Mouse (Mus musculus) heart, adult 8-10 months (tissue): ENCODE data around the gene Kpna6. TPM values are rescaled to one million over a fixed set of nuclear protein-coding genes. Genes with fewer than 3 reads are reported as not detected.
A peak's percentile ranks its signal among the peaks of the same experiment; 100 is the strongest.
"Not testable (repeated sequence)": the region's sequence is repeated elsewhere in the genome, so short reads cannot be mapped to it uniquely, and the experiment has no call there.

Experiments
- DNase-seq: peaks from one replicate; pipeline ENCODE4 v3.0.0; 2022; ENCODE audit warnings: low spot score
- total RNA-seq, 4 experiments: library from RNA; stranded (reverse); gene quantifications; 2 replicates each; pipeline ENCODE4 v1.2.4; 2022

Kpna6 gene
- 10 to 100 TPM; 59.7 to 77.9 (median 72.2) TPM for total RNA-seq

GRCm38 (mm10) chr4:129672083-129672877 lies at the start of gene Kpna6:
Gene Kpna6, minus strand, starts transcription at chr4:129672767.
- peak; percentile 93 for DNase-seq

- DNase-seq: no peak
Measured at GRCm38 (mm10) chr4:129716310-129716709, 43.7 kb upstream of the Kpna6 start.

- no peak for DNase-seq
Measured at GRCm38 (mm10) chr4:129709486-129710129, 37.0 kb upstream of the Kpna6 start.

- no peak for DNase-seq
Measured at GRCm38 (mm10) chr4:129706750-129707149, 34.2 kb upstream of the Kpna6 start.

GRCm38 (mm10) chr4:129702454-129702853 lies 29.9 kb upstream of the Kpna6 start:
- peak; percentile 39 for DNase-seq

DNA sequence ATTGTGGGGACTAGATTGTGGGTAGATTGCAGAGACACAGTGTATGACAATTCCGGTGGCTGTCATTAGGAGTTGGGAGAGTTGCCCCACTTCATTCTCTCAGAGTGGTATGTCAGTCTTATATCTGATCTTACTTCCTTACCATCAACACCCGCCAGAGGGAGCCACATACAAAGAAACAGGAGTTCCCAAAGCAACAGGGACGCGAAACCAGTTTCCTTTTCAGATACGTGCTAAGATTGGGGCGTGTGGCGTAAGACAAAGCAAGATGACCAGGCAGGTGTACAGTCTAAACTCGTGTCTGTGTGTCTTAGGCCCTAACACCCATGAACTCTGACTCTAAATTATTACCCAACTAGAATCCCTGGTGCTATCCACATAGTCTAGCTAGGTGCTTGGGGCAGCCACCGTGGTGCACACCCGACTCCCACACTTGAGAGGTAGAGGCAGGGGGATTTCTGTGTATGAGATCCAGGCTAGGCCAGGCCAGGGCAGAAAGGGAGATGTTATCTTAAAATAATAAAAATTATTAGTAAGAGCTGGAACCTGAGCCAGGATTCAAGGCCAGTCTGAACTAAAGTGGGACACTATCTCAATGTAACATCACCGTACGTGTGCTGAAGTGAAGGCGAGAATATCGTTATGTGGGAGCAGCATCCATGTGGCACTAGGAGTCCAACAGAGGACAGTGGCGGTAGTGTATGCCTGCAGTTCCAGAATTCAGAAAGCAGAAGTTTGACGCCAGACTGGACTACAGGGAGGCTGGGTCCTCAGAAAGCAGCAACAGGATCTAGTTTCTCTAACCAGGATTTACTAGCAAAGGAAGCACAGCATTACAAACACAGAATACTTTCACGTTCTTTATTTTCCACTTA lies 29.2 kb upstream of the Kpna6 start:
- peak; percentile 89 for DNase-seq

- not testable (repeated sequence) for DNase-seq
Measured at GRCm38 (mm10) chr4:129700661-129701060, 28.1 kb upstream of the Kpna6 start.

DNA sequence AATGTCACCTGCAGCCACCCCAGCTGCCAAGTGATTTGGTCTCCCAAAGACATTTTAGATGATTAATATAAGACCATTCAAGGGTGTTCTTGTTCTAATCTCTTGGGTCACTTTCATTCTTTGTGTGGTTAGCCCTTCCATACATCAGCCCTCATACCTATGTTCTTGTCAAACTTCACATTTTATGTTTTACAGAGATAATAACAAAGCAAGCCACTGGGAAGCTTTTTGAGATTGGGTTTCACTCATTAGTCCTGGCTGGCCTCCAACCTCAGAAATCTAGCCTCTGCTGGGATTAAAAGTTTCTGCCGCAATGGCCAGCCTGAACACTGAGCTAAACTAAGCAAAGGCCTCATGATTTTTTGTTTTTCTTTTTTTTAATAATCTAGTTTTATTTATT lies 27.6 kb upstream of the Kpna6 start:
- no peak for DNase-seq

- DNase-seq: no peak
Measured at GRCm38 (mm10) chr4:129697191-129697590, 24.6 kb upstream of the Kpna6 start.

GRCm38 (mm10) chr4:129696158-129696985 lies 23.8 kb upstream of the Kpna6 start, which contains the start of gene Tmem39b:
Gene Tmem39b, minus strand, starts transcription at chr4:129696838.
- DNase-seq: peak; percentile 94

DNA sequence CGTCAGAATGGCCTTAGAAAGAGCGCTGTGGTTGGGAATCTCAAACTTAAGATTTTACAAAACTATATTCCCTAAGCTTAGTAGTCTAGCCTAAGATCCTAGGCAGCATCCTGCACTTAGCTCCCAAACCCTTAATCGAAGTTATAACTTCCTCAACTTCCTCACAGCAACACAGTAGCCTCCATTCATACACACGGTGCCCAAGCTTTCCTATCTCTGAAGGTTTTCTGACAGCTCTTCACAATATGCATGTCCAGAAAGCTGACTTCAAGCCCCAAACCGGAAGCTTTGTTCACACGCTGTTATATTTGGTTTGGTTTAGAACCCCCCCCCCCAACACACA lies 23.2 kb upstream of the Kpna6 start:
- no peak for DNase-seq

DNA sequence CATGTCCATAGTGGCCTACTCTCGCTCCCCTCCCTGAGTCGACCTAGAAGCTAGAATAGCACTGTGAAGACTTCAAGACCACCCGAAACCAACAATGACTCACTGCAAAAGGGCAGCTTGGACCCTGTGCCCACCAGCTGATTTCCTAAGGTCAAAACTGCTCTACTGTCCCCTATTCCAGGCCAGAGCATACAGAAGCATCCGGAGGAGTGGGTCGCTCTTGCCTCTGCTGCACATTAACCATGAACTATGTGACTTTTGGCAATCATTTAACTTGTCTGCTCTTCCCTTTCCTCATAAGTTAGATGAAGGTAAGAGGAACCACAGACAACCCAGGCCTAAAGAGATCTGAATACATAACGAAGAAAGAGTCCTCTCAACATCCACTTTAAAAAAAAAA lies 12.0 kb upstream of the Kpna6 start:
- DNase-seq: no peak

GRCm38 (mm10) chr4:129683901-129684493 lies 11.4 kb upstream of the Kpna6 start:
- DNase-seq: no peak

GRCm38 (mm10) chr4:129681837-129682236 lies 9.3 kb upstream of the Kpna6 start:
- no peak for DNase-seq

GRCm38 (mm10) chr4:129672878-129673449 lies 397 bp upstream of the Kpna6 start:
- no peak for DNase-seq

DNA sequence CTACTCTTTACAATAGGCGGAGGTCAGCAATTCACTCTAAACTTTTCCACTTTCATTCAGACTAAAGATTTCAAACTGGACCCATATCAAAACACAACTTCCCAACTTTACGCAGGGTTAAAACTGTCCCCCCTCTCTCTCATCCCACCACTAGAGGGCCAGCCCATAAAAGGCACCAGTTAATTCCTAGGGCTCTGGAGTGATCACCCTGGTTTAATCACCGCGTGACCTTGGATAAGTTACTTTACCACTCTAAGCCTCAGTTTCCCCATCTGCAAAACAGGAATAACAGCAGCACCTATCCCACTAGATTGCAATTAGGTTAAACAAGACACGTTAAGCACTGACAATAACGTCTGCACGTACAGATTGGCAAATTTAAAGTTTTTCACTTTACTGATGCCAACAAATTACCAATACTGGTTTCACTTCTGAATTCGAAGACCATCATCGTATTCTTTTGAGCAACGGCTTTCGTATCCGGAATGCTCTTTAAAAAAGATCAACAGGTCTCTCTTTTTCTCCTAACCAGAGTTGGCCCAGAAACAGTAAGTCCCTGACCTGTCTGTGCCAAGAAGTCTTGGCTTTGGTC lies 980 bp downstream of the Kpna6 start:
- DNase-seq: peak; percentile 70

GRCm38 (mm10) chr4:129662255-129662813 lies 10.2 kb downstream of the Kpna6 start:
- no peak for DNase-seq

GRCm38 (mm10) chr4:129661584-129661983 lies 11.0 kb downstream of the Kpna6 start:
- no peak for DNase-seq

DNA sequence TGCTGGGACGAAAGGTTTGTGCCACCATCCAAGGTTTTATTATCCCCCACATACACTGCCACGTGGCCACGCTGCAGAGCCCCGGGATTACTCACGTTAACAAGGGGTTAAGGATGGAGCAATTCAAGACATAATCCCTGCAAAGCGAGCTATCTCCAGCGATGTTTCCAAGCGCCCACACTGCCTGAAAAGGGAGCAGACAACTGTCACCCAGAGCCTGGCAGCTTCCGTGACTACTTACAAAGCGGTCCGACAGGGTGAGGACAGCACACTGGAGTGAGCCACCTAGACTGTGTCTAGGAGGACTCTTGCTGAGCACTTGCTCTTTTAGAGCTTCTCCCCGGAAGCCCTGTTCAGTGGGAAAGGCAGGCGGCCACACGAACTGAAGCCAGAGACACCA lies 17.8 kb downstream of the Kpna6 start:
- no peak for DNase-seq

- no peak for DNase-seq
Measured at GRCm38 (mm10) chr4:129650359-129650758, 22.2 kb downstream of the Kpna6 start.
